Mouse (Mus musculus) lung, embryonic 15.5 days (tissue): Measurements from ENCODE around the gene Prkcsh. TPM values are rescaled to one million over a fixed set of nuclear protein-coding genes. Genes with fewer than 3 reads are reported as not detected.

ENCODE experiments used
- ATAC-seq: fragments of 200-750 bp; cut with Nextera tagmentation; 2 replicates; pipeline ENCODE4 v1.8.0; 2017; ENCODE audit warnings: moderate number of reproducible peaks, borderline replicate concordance; ENCODE audit not compliant: low FRiP score, low TSS enrichment; ENCODE audit errors: extremely low read depth
- H3K27ac ChIP-seq: fragments of 300-500 bp; sonication (generic); 2 replicates; pipeline ENCODE4 v1.5.1; 2015; ENCODE audit warnings: moderate library complexity, mild to moderate bottlenecking, inconsistent platforms
- H3K27me3 ChIP-seq: fragments of 300-500 bp; sonication (generic); 2 replicates; pipeline ENCODE4 v1.6.1; 2015; ENCODE audit warnings: inconsistent platforms
- H3K36me3 ChIP-seq: fragments of 300-500 bp; sonication (generic); 2 replicates; pipeline ENCODE4 v1.6.1; 2015; ENCODE audit warnings: inconsistent platforms
- H3K4me1 ChIP-seq: fragments of 300-500 bp; sonication (generic); 2 replicates; pipeline ENCODE4 v1.6.1; 2015; ENCODE audit warnings: inconsistent platforms
- H3K4me2 ChIP-seq: fragments of 300-500 bp; sonication (generic); 2 replicates; pipeline ENCODE4 v1.6.1; 2015; ENCODE audit warnings: inconsistent platforms, mild to moderate bottlenecking, moderate library complexity
- H3K4me3 ChIP-seq: fragments of 300-500 bp; sonication (generic); 2 replicates; pipeline ENCODE4 v1.5.1; 2015; ENCODE audit warnings: mild to moderate bottlenecking, inconsistent platforms
- H3K9ac ChIP-seq: fragments of 300-500 bp; sonication (generic); 2 replicates; pipeline ENCODE4 v1.6.1; 2015; ENCODE audit warnings: inconsistent platforms
- H3K9me3 ChIP-seq: fragments of 300-500 bp; sonication (generic); 2 replicates; pipeline ENCODE4 v1.6.1; 2016; ENCODE audit warnings: inconsistent platforms
- WGBS: fragments of 180-500 bp; shearing (Covaris S2); methylation state at CpG from one replicate; pipeline ENCODE4 v1.1.7; 2015; 5-methylcytosine and 5-hydroxymethylcytosine counted together
- polyA plus RNA-seq: library from polyadenylated mRNA; unstranded; fragments of >200 nt; fragmentation: Nextera tagmentation; extraction: Ambion mirVana; gene quantifications from 2 replicates; pipeline ENCODE4 v1.2.1, GENCODE M21; 2015

Gene Prkcsh
- 127 and 137 TPM in 2 replicates for polyA plus RNA-seq

GRCm38 (mm10) chr9:22002194-22003162 lies at the start of gene Prkcsh, which contains the start of gene Ccdc151:
Gene Prkcsh, plus strand, starts transcription at chr9:22002806.
Gene Ccdc151, minus strand, starts transcription at chr9:22002634.
- Histone ChIP-seq H3K27ac (peak within 1 kb of the TSS; percentile 39), H3K27me3 (no peaks in the 10 kb centered on the region), H3K36me3 (peaks cover 36% of the 10 kb centered on the region), H3K9me3 (no peaks in the 10 kb centered on the region), H3K9ac (peak within 1 kb of the TSS; percentile 52), H3K4me2 (peak within 1 kb of the TSS; percentile 87), H3K4me1 (peaks cover 31% of the 10 kb centered on the region), H3K4me3 (peak within 1 kb of the TSS; percentile 64)
- peak; percentile 99 for ATAC-seq
- 6% methylated on average over 57 of the region's 57 CpGs for WGBS

GRCm38 (mm10) chr9:21953600-21953999 lies 49.0 kb upstream of the Prkcsh start:
- Histone ChIP-seq H3K9me3 (no peaks in the 10 kb centered on the region), H3K27me3 (peaks cover 1% of the 10 kb centered on the region; the same call in 1 of the 2 replicates), H3K4me2 (no peak overlapping the region), H3K36me3 (no peaks in the 10 kb centered on the region), H3K4me3 (no peak overlapping the region), H3K27ac (no peak overlapping the region), H3K4me1 (peaks cover 11% of the 10 kb centered on the region; the same call in 1 of the 2 replicates), H3K9ac (no peak overlapping the region)
- ATAC-seq, result no peak
- WGBS, result 2% methylated on average over 3 of the region's 3 CpGs

DNA sequence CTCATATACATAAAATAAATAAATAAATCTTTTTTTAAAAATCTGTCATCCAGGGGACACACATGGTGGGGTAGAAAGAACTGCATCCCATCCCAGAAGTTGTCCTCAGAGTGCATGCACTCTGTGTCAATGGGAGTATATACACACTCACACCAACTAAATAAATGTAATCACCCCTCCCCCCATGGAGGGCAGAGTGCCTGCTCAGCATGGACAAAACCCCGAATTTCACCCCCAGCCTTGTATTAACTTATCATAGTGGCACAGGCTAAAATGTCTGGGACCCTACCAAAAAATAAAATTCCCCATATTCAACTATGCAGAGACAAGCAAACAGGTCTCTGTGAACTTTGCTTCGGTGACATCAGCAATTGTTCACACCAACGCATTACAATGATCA lies 48.0 kb upstream of the Prkcsh start:
- Histone ChIP-seq H3K9ac (no peak overlapping the region), H3K9me3 (no peaks in the 10 kb centered on the region), H3K27me3 (no peaks in the 10 kb centered on the region), H3K27ac (no peak overlapping the region), H3K36me3 (no peaks in the 10 kb centered on the region), H3K4me1 (peaks cover 11% of the 10 kb centered on the region), H3K4me2 (peak overlapping the region; percentile 76), H3K4me3 (peak overlapping the region; percentile 73; the same call in 1 of the 2 replicates)
- WGBS, result 76% methylated on average over 3 of the region's 3 CpGs
- ATAC-seq, result no peak

DNA sequence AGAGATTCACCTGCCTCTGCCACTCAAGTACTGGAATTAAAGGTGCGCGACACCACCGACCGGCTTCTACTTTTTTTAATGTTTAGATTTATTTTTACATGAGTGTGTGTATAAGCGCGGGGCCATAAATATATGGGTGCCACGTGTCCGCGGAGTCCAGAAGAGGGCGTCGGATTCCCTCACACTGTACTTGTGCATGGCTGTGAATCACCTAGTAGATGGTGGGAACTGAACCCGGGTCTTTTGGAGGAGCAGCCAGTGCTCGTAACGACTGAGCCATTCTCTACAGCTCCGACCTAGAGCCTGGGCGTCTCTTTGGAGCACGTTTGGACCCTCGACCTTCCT lies 47.4 kb upstream of the Prkcsh start:
- Histone ChIP-seq H3K4me3 (peak overlapping the region; percentile 73), H3K27me3 (peaks cover 4% of the 10 kb centered on the region; the same call in 1 of the 2 replicates), H3K36me3 (no peaks in the 10 kb centered on the region), H3K9ac (peak overlapping the region; percentile 78), H3K9me3 (no peaks in the 10 kb centered on the region), H3K4me1 (peaks cover 12% of the 10 kb centered on the region), H3K4me2 (peak overlapping the region; percentile 76), H3K27ac (peak overlapping the region; percentile 95; the same call in 1 of the 2 replicates)
- ATAC-seq, result peak; percentile 62
- 1% methylated on average over 18 of the region's 18 CpGs for WGBS

GRCm38 (mm10) chr9:21955570-21956281 lies 46.9 kb upstream of the Prkcsh start, which contains the start of gene Swsap1:
Gene Swsap1, plus strand, starts transcription at chr9:21955755.
- Histone ChIP-seq H3K27ac (peak within 1 kb of the TSS; percentile 95), H3K27me3 (peaks cover 9% of the 10 kb centered on the region), H3K36me3 (no peaks in the 10 kb centered on the region), H3K4me1 (peaks cover 17% of the 10 kb centered on the region), H3K4me3 (peak within 1 kb of the TSS; percentile 73), H3K9me3 (no peaks in the 10 kb centered on the region), H3K9ac (peak within 1 kb of the TSS; percentile 78), H3K4me2 (peak within 1 kb of the TSS; percentile 76)
- WGBS, result 2% methylated on average over 53 of the region's 54 CpGs
- peak; percentile 98 for ATAC-seq

GRCm38 (mm10) chr9:21958372-21958771 lies 44.2 kb upstream of the Prkcsh start:
- Histone ChIP-seq H3K27ac (no peak overlapping the region), H3K27me3 (peaks cover 35% of the 10 kb centered on the region), H3K9me3 (no peaks in the 10 kb centered on the region), H3K4me2 (no peak overlapping the region), H3K4me3 (no peak overlapping the region), H3K4me1 (peaks cover 43% of the 10 kb centered on the region), H3K36me3 (no peaks in the 10 kb centered on the region), H3K9ac (no peak overlapping the region)
- no peak for ATAC-seq
- 76% methylated on average over 5 of the region's 5 CpGs for WGBS

DNA sequence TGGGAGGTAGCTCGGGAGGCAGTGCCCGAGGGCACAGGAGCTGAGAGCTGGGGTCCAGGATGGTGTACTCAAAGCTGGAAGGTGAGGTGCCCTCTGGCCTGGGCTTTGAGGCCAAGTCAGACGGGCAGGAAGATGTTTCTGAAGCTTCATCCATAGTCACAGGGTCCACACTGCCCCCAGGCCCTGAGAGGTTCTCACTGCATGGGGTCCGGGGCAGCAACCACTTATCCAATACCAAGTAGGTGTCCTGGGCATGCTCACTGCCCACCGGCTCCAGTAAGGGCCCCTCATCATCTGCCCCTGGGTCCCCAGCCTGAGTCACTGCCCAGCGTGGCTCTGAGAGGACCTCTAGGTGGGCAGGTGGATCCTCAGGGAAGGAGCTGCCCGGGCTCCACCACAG lies 43.4 kb upstream of the Prkcsh start:
- 76% methylated on average over 7 of the region's 7 CpGs for WGBS
- no peak overlapping the region for H3K4me2 ChIP-seq
- H3K9me3 ChIP-seq, result no peaks in the 10 kb centered on the region
- H3K4me3 ChIP-seq, result no peak overlapping the region
- H3K27ac ChIP-seq, result no peak overlapping the region
- peaks cover 35% of the 10 kb centered on the region for H3K27me3 ChIP-seq
- no peak overlapping the region for H3K9ac ChIP-seq
- no peaks in the 10 kb centered on the region for H3K36me3 ChIP-seq
- H3K4me1 ChIP-seq, result peaks cover 46% of the 10 kb centered on the region
- ATAC-seq, result no peak

DNA sequence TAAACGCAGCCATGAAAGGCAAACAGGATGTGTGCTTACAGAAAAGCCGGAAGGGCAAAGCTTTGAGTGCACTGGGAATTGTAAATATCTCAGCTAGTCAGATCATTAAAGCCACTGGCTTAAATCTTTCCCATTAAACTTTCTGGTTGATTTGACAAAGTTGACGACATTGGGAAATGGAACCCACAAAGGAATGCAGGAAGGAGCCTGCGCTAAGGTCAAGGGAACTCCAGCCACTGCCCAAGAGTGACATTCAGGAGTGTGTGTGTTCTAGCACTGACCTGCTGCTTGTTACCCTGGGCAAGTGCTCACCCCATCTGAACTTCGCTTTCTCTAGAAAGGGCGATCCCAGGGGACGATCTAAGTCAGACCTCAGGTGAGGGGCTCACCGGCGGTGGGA lies 42.5 kb upstream of the Prkcsh start:
- no peak overlapping the region for H3K9ac ChIP-seq
- H3K9me3 ChIP-seq, result no peaks in the 10 kb centered on the region
- H3K4me3 ChIP-seq, result no peak overlapping the region
- H3K4me2 ChIP-seq, result peak overlapping the region; percentile 84
- H3K27ac ChIP-seq, result 0 out of 2 replicates have a peak overlapping the region, but pooled peaks have one; percentile 12
- ATAC-seq, result no peak
- peaks cover 42% of the 10 kb centered on the region for H3K4me1 ChIP-seq
- WGBS, result 43% methylated on average over 9 of the region's 9 CpGs
- H3K36me3 ChIP-seq, result no peaks in the 10 kb centered on the region
- H3K27me3 ChIP-seq, result peaks cover 35% of the 10 kb centered on the region

GRCm38 (mm10) chr9:21960558-21961208 lies 41.9 kb upstream of the Prkcsh start:
- Histone ChIP-seq H3K36me3 (no peaks in the 10 kb centered on the region), H3K4me3 (peak overlapping the region; percentile 47; the same call in 1 of the 2 replicates), H3K4me1 (peaks cover 42% of the 10 kb centered on the region), H3K27ac (0 out of 2 replicates have a peak overlapping the region, but pooled peaks have one; percentile 12), H3K9me3 (no peaks in the 10 kb centered on the region), H3K27me3 (peaks cover 35% of the 10 kb centered on the region), H3K9ac (peak overlapping the region; percentile 43; the same call in 1 of the 2 replicates), H3K4me2 (peak overlapping the region; percentile 84)
- WGBS, result 14% methylated on average over 26 of the region's 26 CpGs
- no peak for ATAC-seq

DNA sequence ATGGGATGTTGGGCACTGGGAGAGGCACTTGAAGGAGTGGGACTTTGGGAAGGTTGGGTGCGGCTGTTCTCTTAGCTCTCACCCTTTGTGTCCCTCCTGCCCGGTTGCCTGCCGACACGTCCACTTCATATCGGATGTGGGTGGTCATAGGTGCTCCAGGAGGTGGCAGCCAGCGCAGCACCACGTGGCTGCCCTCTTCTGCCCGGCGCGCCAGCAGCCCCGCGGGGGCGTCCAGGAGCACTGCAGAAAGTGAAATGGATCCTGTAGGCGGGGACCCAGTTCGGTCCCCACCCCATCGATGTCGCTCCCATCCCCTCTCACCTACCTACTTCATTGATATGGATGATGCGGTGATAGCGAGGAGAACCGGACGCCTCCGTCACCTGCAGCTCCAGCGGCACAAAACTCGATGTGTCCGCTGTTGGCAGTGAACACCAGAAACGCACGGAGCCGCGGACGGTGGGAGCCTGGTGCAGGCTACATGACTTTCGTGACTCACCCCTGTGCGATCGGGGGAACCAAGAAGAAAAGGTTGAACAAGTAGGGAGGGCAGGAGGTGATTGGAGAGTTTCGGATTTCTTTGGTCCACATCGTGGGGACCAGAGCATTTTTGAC lies 41.1 kb upstream of the Prkcsh start:
- WGBS, result 1% methylated on average over 35 of the region's 35 CpGs

GRCm38 (mm10) chr9:21962010-21962409 lies 40.6 kb upstream of the Prkcsh start:
- H3K4me2 ChIP-seq, result peak overlapping the region; percentile 84
- peaks cover 35% of the 10 kb centered on the region for H3K27me3 ChIP-seq
- H3K4me1 ChIP-seq, result peaks cover 35% of the 10 kb centered on the region
- H3K4me3 ChIP-seq, result peak overlapping the region; percentile 47
- no peak; the same call in 1 of the 2 replicates for ATAC-seq
- H3K9me3 ChIP-seq, result no peaks in the 10 kb centered on the region
- no peak overlapping the region for H3K27ac ChIP-seq
- under 1% methylated on average over 15 of the region's 15 CpGs for WGBS
- H3K9ac ChIP-seq, result peak overlapping the region; percentile 43
- no peaks in the 10 kb centered on the region for H3K36me3 ChIP-seq

More for the DNA sequence above, 41.1 kb upstream of the Prkcsh start:
- H3K9ac ChIP-seq, result peak overlapping the region; percentile 43; the same call in 1 of the 2 replicates
- H3K36me3 ChIP-seq, result no peaks in the 10 kb centered on the region
- no peak for ATAC-seq
- H3K4me3 ChIP-seq, result peak overlapping the region; percentile 47
- H3K9me3 ChIP-seq, result no peaks in the 10 kb centered on the region
- H3K27me3 ChIP-seq, result peaks cover 35% of the 10 kb centered on the region
- H3K4me1 ChIP-seq, result peaks cover 38% of the 10 kb centered on the region
- peak overlapping the region; percentile 84 for H3K4me2 ChIP-seq
- H3K27ac ChIP-seq, result no peak overlapping the region
